Mouse (Mus musculus) layer of hippocampus, adult 8-10 months (tissue): ENCODE measurements around the gene Ranbp1. TPM values are rescaled to one million over a fixed set of nuclear protein-coding genes. Genes with fewer than 3 reads are reported as not detected.

ENCODE experiments used
- DNase-seq, 2 experiments: peaks; one replicate each; pipeline ENCODE4 v3.0.0; 2022; ENCODE audit warnings: low spot score in 2 of 2
- total RNA-seq, 4 experiments: library from RNA; stranded (reverse); gene quantifications; 2 replicates each; pipeline ENCODE4 v1.2.4; 2022

Gene Ranbp1
- total RNA-seq, 4 experiments from 2014 or later, result 70.8 to 97.7 (median 84.0) TPM

DNA sequence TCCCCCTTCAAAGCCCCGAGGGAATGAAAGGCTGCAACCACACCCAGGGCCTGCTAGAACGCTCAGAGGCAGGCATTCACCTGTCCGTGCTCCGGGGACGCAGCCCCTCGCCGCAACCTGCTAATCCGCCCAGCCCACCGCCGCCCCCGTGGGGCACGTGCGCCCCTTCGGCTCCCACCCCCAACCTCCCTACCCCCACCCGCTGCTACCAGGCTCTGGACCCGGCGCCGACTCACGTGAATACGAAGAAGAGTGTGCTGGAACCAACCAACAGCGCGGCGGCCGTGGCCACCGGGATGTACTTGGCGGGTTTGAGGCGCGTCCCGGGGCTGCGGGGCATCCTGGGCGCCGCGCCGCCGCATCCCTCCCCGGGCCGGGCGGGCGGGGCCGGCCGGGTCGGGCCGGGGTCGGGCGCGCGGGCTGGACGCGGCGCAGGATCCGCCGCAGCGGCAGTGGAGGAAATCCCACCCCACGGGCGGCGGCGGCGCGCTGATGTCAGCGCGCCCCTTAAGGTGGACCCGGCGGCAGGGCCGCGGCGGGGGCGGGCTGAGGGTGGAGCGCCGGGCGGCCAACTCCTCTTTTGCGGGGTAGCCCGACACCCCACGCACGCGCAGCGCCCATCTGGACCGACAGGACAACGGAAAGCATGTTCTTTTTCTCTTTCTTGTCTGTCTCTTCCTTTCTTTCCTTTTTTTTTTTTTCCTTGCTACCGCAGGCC, 13.7 kb downstream of the Ranbp1 start, which contains the start of gene Zdhhc8:
TSS of gene Zdhhc8 (minus strand) at position 466 of the 718 bp plus-strand sequence.
- DNase-seq, result peak in 1 of 2 experiments; percentile 76

DNA sequence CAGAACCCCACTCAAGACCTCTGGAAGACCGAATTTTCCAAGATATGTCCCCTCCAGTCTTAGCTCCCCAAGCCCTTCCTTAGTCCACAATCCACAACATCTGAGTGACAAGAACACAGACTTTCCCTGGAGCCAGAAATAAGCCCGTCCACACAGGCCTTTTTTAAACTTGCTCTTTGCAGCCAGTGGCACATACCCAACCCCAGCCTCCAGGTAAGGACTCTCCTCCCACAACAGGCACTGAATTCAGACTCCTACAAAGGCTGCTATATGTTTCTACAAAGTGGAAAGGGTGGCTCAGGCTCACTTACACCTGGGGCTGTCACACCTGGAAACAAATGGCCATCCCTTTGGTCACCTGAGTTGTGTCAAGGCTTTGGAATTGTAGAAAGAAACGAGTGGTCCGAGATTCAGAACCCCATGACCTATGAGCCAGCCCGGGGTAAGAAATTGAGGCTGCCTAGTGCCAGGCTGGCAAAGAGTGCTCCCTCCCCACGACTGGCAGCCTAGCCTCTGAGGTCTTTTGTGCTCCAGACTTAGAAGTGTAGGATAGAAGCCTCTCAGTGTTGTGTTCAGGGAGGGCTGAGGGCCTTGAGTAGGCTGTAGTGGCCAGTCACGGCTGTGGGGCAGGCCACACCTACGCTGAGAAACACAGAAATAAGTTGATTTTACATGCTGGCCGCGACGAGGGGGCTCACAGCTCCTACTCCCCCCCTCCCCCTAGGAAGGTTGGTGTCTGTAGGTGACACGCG, 14.4 kb downstream of the Ranbp1 start:
- peak in 1 of 2 experiments; percentile 26 for DNase-seq

DNA sequence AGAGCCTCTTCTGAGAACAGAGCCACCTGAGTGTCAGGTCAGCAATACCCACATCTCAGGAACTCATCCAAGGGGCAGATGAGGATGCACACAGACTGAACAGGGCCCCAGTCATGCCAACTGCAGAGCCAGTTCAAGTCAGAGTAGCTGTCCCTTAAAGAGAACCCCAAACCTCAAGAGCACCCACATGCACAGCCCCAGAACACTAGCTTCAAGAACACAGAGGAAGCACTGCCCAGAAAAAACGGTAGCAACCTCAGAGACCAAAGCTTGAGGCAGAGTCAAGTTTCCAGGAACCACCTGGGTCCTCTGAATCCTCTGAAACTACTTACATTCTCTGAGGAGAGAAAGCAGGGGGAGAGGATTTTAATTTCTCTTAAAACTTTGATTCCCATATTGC, 15.1 kb downstream of the Ranbp1 start:
- no peak for DNase-seq

DNA sequence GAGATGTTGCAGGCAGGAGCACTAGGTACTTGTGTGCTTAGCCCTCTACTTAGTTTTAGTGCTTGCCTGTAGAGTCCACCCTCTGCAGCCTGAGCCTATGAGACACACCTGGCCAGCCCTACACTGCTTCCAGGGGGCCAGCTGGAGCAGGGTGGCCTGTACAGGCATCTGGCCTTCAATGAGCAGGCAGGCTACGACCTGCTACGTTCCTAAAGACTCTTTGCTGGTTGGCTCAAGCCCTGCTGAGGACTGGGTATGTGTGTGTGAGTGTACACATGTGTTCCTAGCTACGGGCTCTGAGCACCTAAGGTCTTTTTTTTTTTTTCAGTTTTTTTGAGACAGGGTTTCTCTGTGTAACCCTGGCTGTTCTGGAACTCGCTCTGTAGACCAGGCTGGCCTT, 17.1 kb downstream of the Ranbp1 start:
- DNase-seq, result no peak

DNA sequence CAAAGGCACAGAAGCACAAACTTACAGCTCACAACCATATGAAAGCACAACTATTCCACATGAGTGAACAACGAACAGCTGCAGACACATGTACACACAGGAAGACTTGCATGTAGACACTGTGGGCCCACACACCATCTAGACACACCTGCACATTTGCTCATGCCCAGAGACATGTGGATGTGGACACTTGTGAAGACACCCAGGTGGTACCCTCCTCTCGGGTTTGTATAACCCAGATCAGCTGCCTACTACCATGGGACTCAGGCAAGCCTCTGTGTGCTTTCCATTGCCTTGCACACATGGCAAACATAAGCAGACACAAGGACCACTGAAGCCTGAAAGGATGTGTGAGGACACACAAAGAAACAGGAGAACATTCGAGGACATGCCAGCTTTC, 17.5 kb downstream of the Ranbp1 start:
- DNase-seq, result no peak

DNA sequence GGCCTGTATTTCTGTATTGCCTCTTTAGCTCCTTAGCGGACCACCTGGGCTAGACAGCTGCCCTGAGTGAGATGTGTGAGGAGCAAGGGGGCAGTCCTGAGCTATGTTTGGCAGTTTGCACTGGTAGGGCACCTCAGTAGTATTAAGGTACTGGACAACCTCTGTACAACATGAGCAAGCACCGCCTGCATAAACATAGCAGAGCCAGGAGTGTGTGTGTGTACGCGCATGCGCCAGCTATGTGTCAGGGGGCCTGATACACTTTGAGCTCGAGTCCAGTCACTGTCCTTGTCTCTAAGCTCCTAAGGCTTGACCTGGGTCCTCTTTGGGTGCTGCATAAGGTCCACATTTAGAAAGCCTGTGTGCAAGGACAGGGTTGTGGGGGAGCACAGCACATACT, 17.9 kb downstream of the Ranbp1 start:
- no peak for DNase-seq

DNA sequence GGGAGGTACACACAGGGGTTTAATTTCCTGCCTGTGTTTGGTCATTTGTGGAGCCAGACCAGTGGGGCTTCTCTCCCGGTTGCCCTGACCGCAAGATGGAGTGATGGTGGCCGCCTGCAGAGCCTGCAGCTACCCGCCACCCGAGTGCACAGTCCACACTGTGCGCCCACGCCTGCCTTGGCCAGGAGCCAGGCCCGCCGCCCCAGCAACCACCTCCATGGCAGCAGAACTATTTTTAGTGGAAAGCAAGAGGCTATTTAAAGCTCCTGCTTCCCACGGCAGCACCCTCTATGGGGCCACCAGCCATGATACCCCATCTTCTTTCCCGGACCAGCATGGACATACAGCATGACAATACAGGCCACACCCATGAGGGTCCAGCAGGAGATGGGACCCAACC, 18.9 kb downstream of the Ranbp1 start:
- DNase-seq, result peak; percentile 82 to 85

DNA sequence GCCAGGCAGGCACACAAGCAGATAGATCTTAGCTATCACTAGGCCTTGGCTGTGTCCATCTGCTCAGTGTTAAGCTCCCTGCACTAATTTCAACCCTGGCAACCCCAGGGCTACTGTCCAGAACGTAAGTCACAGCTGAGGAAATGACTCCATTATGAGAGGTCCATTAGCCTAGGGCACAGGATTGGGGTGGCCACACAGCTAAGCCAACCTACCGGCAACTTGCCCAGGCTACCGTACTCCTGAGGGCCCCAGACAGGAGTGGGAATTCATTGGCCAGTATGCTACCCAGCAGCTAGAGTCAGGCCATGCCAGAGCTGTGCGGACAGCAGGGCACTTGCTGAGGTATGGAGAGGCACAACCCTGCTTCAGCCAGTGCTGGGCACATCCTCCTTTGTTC, 19.7 kb downstream of the Ranbp1 start:
- no peak for DNase-seq

DNA sequence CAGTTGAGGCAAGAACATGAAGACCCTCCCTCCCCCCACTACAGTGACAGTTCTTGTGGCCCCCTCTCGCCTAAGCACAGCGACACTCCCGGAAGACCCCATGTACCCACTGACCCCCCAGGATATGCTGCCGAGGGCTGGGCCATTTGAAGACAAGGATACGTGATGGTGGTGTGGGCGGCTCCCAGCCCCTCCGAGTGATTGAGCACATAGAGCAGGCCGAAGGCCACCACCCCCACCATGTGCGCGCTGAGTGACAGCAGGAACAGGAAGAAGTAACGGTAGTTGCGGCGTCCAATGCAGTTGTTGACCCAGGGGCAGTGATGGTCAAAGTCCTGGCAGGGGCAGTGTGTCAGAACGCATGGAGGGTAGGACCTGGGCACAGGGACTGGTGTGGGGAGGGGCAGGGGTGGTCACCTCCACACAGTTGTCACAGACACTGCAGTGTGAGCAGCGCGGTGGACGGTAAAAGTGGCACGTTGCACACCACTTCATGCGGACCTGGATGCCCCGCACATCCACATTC, 20.6 kb downstream of the Ranbp1 start:
- DNase-seq, result no peak

DNA sequence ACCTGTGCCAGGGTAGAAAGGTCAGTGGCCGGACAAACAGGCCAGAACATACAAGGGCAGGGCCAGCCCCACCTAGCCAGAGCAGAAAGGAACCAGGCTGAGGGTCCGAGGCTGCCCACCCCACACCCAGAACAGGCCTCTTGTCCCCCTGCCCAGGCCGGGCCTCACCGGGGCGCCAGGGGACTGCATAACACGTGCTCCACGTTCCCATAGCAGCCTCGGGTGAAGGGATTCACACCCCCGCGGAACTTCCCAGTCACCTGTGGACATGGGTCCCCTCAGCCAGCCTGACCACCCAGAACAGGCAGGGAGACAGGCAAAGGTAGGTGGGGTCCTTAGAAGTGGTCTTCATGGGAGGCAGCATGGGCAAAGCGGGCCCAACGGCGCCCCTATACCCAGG, 21.3 kb downstream of the Ranbp1 start:
- DNase-seq, result no peak

DNA sequence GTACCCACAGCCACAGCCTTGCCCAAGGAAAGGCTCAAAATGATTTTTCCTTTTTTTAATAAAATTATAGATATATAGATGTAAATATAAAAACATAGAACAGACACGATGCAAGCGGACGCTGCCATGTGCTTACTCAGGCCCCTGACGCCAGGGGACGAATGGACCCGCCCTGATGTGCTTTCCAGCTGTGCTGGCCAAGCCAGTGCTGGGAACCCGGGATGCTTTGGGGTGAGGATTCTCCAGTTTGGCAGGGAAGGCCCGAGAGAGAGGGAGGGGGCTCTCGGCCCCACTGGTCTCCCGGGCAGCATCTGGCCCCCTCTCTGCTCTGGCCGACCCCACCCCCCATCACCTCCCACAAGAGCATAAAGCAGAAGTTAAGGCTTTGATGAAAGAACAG, 26.3 kb downstream of the Ranbp1 start:
- no peak for DNase-seq

DNA sequence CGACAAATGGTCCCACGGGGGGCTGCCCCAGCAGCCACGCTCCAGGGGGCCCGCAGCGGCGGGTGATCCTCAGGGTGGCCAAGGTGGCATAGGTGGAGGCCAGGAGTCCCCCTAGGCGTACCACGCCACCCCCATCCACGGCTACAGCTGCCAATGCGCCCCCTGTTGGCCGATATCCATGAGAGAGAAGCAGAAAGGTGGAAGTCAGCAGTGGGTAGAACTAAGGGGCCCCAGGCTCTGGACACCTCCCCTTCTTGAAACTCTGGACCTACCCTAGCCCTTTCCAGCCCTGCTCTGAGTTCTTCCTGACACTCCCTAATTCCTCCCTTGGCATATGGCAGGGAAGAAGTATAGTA, 27.0 kb downstream of the Ranbp1 start:
- DNase-seq, result no peak

DNA sequence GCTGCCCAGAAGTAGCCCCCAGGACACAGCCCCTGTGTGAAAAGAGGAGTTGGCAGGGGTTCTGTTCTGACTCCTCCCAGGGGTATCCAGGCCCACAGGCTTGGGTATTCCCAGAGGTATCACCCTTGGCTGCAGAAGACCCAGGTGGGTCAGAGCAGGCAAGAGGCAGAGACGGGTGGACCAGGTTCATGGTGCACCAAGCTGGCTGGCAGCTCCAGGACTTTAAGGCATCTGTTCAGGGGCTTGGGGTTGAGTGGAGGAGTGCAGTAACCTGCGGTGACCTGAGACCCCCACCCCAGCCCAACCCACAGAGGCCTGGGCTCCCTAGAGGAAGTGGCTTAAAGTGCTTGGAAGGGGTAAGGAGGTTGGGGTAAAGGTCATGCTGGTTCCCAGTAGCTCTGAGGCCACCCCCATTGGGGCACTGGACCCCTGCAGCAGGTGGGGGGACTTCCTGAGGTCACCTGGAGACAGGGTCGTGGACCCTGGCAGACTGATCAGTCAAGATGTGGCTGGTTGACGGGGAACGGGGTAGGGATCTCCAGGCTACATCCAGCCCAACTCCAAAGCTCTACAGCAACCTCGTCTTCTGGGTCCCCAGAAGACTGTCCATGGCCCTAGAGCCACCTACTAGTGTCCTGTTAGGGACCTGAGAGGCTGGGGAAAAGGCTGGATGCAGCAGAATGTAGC, 27.5 kb downstream of the Ranbp1 start:
- DNase-seq, result no peak

DNA sequence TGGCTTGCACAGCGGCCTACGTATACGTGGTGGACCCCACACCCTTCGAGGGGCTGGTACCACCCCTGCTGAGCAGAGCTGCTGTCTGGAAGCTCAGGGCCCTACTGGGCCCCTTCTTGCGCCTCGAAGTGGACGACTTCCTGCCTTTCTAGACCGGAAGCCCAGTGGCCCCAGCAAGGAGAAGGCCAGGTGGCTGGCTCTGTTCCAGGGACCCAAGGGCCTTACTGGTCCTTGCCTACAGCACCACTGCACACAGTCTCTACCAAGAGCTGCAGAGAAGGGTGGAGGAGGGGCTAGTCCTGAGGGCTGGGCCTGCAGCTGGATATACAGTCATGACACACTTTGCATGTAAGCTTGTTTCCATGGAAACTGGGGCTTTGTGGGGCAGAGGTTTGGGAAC, 28.5 kb downstream of the Ranbp1 start:
- DNase-seq, result no peak

DNA sequence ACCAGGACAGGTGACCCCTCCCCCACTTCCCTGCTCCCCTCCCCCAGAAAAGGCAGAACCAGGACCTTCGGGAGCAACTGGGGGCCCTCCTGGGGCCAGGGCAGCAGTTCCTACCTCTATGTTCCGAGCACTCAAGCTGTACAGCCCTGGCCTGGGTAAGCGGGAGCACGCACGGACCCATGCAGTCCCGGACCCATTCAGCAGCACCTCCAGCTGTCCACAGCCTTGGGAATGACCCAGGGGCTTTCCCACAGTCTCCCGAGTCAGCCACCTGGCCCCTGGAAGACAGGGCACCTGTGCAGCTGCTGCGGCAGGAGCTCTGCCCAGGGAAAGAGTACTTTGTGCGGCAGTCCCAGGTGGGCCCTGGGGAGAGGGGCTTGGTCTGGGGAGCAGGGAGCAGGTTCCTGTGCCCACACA, 29.9 kb downstream of the Ranbp1 start:
- no peak for DNase-seq

DNA sequence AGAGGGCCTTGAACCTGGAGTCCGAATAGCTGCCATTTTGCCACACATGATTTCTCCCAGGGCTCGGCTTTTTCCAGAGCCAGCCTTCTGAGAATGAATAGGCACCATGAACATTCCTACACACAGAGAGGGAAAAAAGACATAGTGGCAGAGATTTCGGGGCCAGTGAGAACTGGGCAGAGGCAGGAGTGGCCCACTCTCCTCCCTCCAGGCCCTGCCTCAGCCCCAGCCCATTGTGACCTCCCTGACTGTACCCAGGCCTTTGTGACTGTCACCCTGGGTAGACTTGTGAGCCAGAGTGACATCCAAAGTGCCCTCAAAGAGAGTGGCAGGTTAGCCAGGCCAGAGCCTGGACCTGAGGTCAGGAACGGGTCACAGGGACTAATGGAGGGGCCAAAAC, 31.0 kb downstream of the Ranbp1 start, which contains the start of gene Ccdc188:
TSS of gene Ccdc188 (plus strand) at position 301 of the 400 bp plus-strand sequence.
- no peak for DNase-seq

DNA sequence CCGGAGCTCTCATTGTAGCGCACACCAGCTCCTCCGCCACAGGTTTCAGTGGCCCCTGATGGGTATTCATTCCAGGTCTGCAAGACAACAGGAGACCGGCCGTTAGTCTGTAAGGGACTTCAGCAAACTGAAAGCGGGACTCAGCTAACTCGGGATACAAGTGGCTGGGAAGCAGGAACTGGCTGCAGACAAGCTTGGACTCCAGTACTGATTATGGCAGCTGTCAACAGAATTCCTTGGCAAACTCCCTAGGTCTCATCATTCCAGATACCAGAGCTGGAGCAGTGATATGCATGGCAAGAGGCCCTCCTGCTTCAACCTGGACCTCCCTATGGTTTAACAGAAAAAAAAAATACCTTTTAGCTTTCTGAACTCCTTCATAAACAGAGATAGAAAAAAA, 33.7 kb downstream of the Ranbp1 start:
- no peak for DNase-seq

DNA sequence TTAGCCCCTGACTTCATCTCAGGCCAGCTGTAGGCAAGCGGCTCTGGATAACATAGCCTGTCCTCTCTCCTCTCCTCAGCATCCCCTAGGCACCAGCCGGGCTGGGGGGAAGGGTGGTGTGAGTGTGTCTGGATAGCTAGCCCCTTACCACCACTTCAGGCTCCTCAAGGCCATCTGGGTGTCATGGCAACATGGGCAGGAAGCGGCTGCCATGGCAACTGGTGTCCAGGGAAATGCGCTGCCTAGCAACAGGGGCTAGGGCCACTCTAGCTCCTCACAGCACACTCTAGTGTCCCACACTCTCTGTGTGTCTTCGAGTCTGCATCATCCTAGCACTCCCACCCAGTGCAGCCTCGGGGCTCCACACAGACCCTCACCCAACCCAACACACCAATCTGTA, 34.8 kb downstream of the Ranbp1 start:
- peak; percentile 74 to 81 for DNase-seq

DNA sequence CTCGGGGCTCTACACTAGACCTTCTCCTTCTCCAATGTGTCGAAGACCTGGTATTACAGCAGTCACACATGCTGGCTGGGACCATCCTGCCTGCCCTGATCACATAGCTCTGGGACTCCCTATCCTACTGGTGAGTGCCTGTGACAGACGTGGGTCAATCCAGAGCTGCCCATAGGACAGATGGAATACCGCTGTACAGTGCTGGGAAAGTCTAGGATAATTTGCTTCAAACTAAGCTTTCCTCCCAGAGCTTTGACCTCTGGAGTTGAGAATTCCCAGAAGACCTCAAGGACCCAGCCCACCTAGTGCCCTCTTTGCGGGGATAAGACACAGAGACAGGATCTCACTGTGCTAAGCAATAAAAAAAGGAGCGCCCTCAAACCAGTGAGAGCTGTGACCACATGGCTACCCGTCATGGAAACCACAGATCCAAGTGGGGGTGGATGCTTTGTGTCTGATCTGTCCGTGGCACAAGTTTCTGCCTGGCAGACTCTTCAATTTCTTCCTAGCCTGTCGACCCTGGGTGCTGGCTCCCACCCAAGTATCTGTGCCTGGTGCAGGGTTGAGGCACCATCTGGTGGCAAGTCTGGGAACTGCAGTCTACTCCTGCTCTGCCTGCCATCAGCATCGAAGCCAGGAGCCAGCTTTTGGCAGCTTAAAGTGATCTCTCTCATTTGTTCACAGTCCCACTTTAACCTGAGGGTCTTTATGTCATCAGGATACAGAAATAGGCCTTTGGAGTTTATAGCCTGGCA, 36.9 kb downstream of the Ranbp1 start:
- peak; percentile 84 to 95 for DNase-seq

DNA sequence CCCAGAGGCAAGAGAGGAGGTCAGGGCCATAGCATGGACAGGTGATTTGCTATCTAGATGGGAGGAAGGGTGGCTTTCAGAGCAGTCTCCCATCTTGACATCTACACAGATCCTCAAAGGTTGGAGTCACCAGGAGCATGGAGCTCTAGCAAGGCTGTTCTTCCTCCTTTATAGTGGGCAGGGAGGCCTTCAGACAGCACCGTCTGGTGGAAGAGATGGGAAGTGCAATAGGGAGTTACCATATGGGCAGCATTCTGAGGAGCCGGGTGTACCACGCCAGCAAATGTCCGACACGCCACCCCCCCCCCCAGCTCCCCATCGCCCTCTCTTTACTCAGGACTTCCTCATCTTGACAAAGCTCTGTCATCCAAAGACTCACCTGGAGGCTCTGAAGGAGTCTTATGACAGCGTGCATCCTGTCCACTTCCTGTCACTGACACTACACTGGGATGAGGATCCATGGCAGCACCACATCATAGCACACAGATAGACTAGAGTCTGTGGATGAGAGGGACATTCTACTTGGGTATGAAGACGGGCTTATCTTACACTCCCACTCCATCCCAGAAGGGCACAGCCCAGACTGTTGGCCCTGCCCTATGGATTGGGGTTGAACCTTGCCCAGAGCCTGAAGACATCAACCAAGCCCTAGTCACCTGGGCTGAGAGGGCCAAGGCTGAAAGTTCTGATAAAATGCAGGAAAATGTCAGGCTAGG, 37.7 kb downstream of the Ranbp1 start:
- DNase-seq, result peak in 1 of 2 experiments; percentile 83
